Mouse (Mus musculus) small intestine, adult 2 months (tissue): ENCODE measurements at regions not wholly inside any gene's neighbourhood (a gene's known extent, or its start where the extent isn't known, plus 50 kb on each side); places are given as distances from the start of the nearest gene placed in this dataset.

Experiments used
- CTCF ChIP-seq: fragments of 200-500 bp; IDR thresholded peaks from 2 replicates; pipeline ENCODE4 v1.5.1; 2012; ENCODE audit warnings: low read depth, mild to moderate bottlenecking, control low read depth, inconsistent platforms, low read length, moderate library complexity, mixed read lengths; ENCODE audit not compliant: insufficient replicate concordance, insufficient read length; ENCODE audit errors: extremely low read depth
- POLR2A ChIP-seq: fragments of 200-500 bp; IDR thresholded peaks from 2 replicates; pipeline ENCODE4 v1.6.1; 2012; ENCODE audit warnings: low read depth, mild to moderate bottlenecking, control low read depth, inconsistent platforms, low read length, moderate library complexity

- no peak for TF ChIP-seq CTCF
- TF ChIP-seq POLR2A, result no peak
Observed at GRCm38 (mm10) chr11:114465486-114465885, 202.8 kb upstream of the Rpl38 start.
